Mouse (Mus musculus) testis, adult 2 months (tissue): ENCODE results near the gene Wdr41.

Experiments used
- CTCF ChIP-seq: fragments of 200-500 bp; IDR thresholded peaks from 2 replicates; pipeline ENCODE4 v1.5.1; 2012; ENCODE audit warnings: low read depth, mild to moderate bottlenecking, inconsistent platforms, low read length, moderate library complexity; ENCODE audit not compliant: control insufficient read depth, insufficient read depth, insufficient replicate concordance
- POLR2A ChIP-seq: fragments of 200-500 bp; IDR thresholded peaks from 2 replicates; pipeline ENCODE4 v1.6.1; 2012; ENCODE audit warnings: low read depth, mild to moderate bottlenecking, inconsistent platforms, low read length, moderate library complexity; ENCODE audit not compliant: control insufficient read depth

DNA sequence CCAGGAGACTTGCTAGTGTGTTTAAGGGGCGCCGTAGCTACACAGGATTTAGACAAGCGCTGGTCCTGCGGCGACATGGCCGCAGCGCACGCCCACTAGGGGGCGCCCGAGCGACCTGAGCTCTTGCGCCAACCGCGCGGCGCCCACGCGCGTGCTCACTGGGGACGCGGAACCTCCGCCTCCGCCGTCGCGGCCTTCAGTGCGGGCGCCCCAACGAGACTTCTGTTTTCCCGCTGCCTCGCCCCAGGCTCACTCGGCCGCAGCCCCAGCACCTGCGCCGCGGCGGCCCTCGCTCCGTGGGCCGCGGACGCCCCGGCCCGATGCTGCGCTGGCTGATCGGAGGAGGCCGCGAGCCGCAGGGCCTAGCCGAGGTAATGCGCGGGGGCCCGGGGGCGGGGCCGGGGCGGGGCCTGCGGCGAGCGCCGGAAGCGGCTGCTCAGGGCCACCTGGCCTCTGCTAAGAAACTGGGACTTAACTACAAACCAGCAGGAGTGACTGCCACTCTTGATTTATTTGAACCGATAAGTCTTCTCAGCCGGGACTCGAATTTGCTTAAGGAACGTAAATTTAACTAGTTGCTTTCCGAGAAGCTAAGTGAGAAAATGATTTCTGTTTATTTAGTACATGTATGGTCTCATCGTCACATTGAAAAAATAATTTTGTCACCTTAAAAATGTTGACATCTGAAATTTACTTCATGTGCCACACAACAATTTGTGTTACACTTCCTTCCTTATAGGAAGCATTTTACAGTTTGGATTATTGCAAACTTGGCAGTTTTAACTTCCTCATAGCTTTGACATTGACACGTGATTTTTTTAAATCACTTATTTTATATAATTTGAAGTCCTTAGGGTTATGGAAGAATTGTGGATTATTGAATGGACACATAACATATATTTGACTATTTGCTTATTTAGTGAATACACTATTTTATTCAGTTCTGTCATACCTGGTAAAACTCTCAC lies at the start of gene Wdr41:
- TF ChIP-seq CTCF (peak; percentile 98), POLR2A (no peak)
